Mouse (Mus musculus) MEL (cell line): Measurements from ENCODE around the gene Pnkp.

Experiments used
- CTCF ChIP-seq, 3 experiments: IDR thresholded peaks in 2 of 3; conservative IDR thresholded peaks in 1 of 3; 2 replicates each; pipeline ENCODE4 v1.5.1; 2011 to 2012; ENCODE audit warnings: low read length in 3 of 3, low read depth in 2 of 3, mild to moderate bottlenecking in 2 of 3, improper control_type of control experiment in 1 of 3, inconsistent platforms in 1 of 3, mixed read lengths in 1 of 3, moderate library complexity in 1 of 3; ENCODE audit not compliant: control insufficient read depth in 1 of 3, insufficient read depth in 1 of 3, poor library complexity in 1 of 3, severe bottlenecking in 1 of 3
- EP300 ChIP-seq, 2 experiments: IDR thresholded peaks; 2 replicates each; pipeline ENCODE4 v1.6.1; 2011; ENCODE audit warnings: improper control_type of control experiment in 2 of 2, low read length in 2 of 2, low read depth in 1 of 2, mild to moderate bottlenecking in 1 of 2
- HCFC1 ChIP-seq: IDR thresholded peaks from 2 replicates; pipeline ENCODE4 v1.6.1; 2012; ENCODE audit warnings: low read depth, mild to moderate bottlenecking, inconsistent platforms, low read length, improper control_type of control experiment, moderate library complexity
- KAT2A ChIP-seq: conservative IDR thresholded peaks from 2 replicates; pipeline ENCODE4 v1.6.1; 2012; ENCODE audit warnings: low read depth, low read length, improper control_type of control experiment, inconsistent platforms
- POLR2A ChIP-seq, 2 experiments: IDR thresholded peaks; 2 replicates each; pipeline ENCODE4 v1.6.1; 2011 to 2012; ENCODE audit warnings: low read length in 2 of 2, mild to moderate bottlenecking in 2 of 2, control low read depth in 1 of 2, improper control_type of control experiment in 1 of 2, low read depth in 1 of 2, moderate library complexity in 1 of 2; ENCODE audit not compliant: control insufficient read depth in 1 of 2, insufficient read depth in 1 of 2, poor library complexity in 1 of 2
- POLR2AphosphoS5 ChIP-seq: IDR thresholded peaks from 2 replicates; pipeline ENCODE4 v1.6.1; 2012; ENCODE audit warnings: low read depth, borderline replicate concordance, mild to moderate bottlenecking, inconsistent platforms, low read length, moderate library complexity, mixed read lengths
- ZNF384 ChIP-seq: IDR thresholded peaks from 2 replicates; pipeline ENCODE4 v1.6.1; 2012; ENCODE audit warnings: low read depth, mild to moderate bottlenecking, inconsistent platforms, low read length, improper control_type of control experiment

GRCm38 (mm10) chr7:44832763-44833162, 24.2 kb upstream of the Pnkp start:
- TF ChIP-seq CTCF (IDR thresholded peaks at IDR 0.05 in 2 of 3, conservative IDR thresholded peaks at IDR 0.05 in 1 of 3; ENCODE audit: control insufficient read depth in 1 of 3, insufficient read depth in 1 of 3, low read depth in 2 of 3, low read length in 3 of 3, poor library complexity in 1 of 3, severe bottlenecking in 1 of 3): no peak
- TF ChIP-seq KAT2A: no peak
- TF ChIP-seq HCFC1: no peak
- no peak for TF ChIP-seq POLR2AphosphoS5
- TF ChIP-seq EP300 (IDR thresholded peaks at IDR 0.05; ENCODE audit: low read depth in 1 of 2, low read length in 2 of 2): no peak
- no peak for TF ChIP-seq ZNF384
- no peak for TF ChIP-seq POLR2A (IDR thresholded peaks at IDR 0.05; ENCODE audit: control insufficient read depth in 1 of 2, insufficient read depth in 1 of 2, low read depth in 1 of 2, low read length in 2 of 2, poor library complexity in 1 of 2)
